Mouse (Mus musculus) cerebellum, adult 9-10 months (tissue): ENCODE results near the gene Sf3b5.
"Not testable (repeated sequence)": the region's sequence is repeated elsewhere in the genome, so short reads cannot be mapped to it uniquely, and the experiment has no call there.

ENCODE experiments used
- DNase-seq: peaks from one replicate; pipeline ENCODE4 v3.0.0; 2022

Sf3b5 gene

GRCm38 (mm10) chr10:13007876-13008736 is 3.0 kb downstream of the Sf3b5 start:
- DNase-seq: peak; percentile 95

GRCm38 (mm10) chr10:13008737-13009121 is 3.6 kb downstream of the Sf3b5 start:
- no peak for DNase-seq

- DNase-seq: no peak
Observed at GRCm38 (mm10) chr10:13014026-13014425, 8.9 kb downstream of the Sf3b5 start.

- peak; percentile 77 for DNase-seq
Observed at GRCm38 (mm10) chr10:13016573-13016972, 11.4 kb downstream of the Sf3b5 start.

GRCm38 (mm10) chr10:13018510-13018909 is 13.4 kb downstream of the Sf3b5 start:
- DNase-seq: no peak

GRCm38 (mm10) chr10:13019026-13019425 is 13.9 kb downstream of the Sf3b5 start:
- DNase-seq: no peak

- no peak for DNase-seq
Observed at GRCm38 (mm10) chr10:13022103-13022502, 17.0 kb downstream of the Sf3b5 start.

- DNase-seq: not testable (repeated sequence)
Observed at GRCm38 (mm10) chr10:13023985-13024384, 18.8 kb downstream of the Sf3b5 start.

- no peak for DNase-seq
Observed at GRCm38 (mm10) chr10:13027702-13028101, 22.6 kb downstream of the Sf3b5 start.

- DNase-seq: no peak
Observed at GRCm38 (mm10) chr10:13028215-13028614, 23.1 kb downstream of the Sf3b5 start.

GRCm38 (mm10) chr10:13029416-13029815 is 24.3 kb downstream of the Sf3b5 start:
- no peak for DNase-seq

GRCm38 (mm10) chr10:13035270-13035669 is 30.1 kb downstream of the Sf3b5 start:
- no peak for DNase-seq

GRCm38 (mm10) chr10:13039637-13040174 is 34.6 kb downstream of the Sf3b5 start:
- no peak for DNase-seq

- DNase-seq: no peak
Observed at GRCm38 (mm10) chr10:13044659-13045058, 39.5 kb downstream of the Sf3b5 start.

- no peak for DNase-seq
Observed at GRCm38 (mm10) chr10:13047816-13048215, 42.7 kb downstream of the Sf3b5 start.

GRCm38 (mm10) chr10:13056863-13057381 is 51.8 kb downstream of the Sf3b5 start:
- DNase-seq: no peak
